Mouse (Mus musculus): Measurements from ENCODE around the gene Cacfd1.

DNA sequence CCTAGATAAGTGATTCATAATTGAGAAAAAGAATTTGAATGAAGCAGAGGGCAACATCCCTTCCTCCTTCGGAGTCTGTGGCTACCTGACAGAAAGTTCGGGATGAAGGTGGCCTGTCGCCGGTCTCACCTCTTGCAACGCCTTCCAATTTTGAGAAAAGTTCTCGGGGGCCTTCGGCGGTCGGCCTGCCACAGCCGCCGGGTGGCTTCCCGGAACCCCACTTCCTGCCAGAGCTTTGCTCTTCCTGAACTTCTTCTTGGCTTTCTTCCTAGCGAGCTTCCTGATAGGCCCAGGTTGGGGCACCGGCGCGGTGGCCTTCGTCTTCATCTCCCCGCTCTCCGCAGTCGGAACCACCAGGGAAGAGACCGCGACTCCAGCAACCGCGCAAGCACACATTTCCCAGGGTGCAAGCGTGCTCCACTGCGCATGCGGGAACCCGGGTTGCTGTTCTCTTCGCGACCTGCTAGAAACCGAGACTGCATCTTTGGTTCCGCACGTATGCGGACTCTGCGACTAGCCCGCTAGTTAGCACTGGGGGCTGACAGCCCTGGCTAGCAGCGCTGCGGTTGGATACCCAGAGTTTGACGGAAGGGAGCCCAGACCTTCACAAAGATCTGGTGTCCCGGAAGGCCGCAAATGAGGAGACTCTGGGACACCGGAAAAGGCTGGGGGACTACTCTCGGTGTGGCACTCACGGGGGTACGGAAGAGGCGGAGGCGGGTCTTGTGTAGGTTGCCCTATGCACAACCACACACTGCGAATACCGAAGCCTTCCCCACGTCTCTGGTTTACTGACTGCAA lies 45.6 kb upstream of the Cacfd1 start, which contains the start of gene Rexo4:
- TF ChIP-seq CTCF (IDR thresholded peaks at IDR 0.05; ENCODE audit: extremely low read depth, insufficient read depth, low read length): no peak
- TF ChIP-seq POLR2A (IDR thresholded peaks at IDR 0.05; ENCODE audit: extremely low read depth, insufficient read depth, low read length): peak; percentile 84
